Mouse (Mus musculus) adrenal gland, postnatal 4 days (tissue): ENCODE measurements around the gene Fam3a. TPM values are rescaled to one million over a fixed set of nuclear protein-coding genes. Genes with fewer than 3 reads are reported as not detected.

ENCODE experiments used
- DNase-seq, 2 experiments: peaks; one replicate each; pipeline ENCODE4 v3.0.0; 2021 to 2022; ENCODE audit warnings: low spot score in 2 of 2, mixed read lengths in 2 of 2
- total RNA-seq, 2 experiments: library from RNA; stranded (reverse); gene quantifications; 2 replicates each; pipeline ENCODE4 v1.2.3; 2021

Gene Fam3a
- total RNA-seq, 2 experiments from 2014 or later: 26.0 to 32.0 TPM

DNA sequence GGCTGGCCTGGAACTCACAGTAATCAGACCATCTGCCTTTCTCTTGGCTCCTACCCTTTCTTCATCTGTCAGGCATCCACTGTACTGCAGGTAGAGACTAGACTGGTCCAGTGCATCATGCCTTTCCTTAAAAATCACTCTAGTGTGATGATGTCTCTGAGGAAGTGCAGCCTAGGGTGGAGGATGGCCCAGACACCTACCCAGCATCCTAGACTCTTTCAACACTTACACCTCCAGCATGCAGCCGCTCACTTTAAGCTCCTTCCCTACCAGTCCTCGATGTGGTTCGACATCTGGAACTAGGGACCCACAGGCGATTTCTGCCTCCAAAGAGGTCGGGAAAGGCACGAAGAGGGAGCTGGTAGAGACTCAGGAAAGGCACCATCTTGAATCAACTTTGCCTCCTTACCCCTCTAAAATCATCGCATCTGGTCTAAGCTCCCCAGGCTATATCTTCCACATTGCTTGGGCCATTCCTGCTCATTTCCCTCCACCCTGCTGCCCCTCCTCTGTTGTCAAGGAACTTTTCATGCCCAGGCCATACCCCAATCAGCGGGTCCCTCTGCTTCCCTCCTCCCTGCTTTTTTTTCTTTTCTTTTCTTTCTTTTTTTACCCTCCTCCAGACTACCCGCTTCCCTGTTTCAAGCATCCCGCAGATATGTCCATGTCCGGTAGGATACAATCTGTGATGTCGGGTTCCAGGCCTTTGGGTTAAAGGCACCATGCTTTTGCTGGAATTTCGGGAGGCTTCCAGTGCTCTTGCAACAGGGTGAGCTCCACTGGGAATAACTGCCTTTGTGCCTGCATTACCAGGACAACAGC is 40.2 kb downstream of the Fam3a start:
- DNase-seq: no peak

Other genes starting within 250 kb of the Fam3a start
- gene Tex28, start 225.4 kb downstream of the Fam3a start, total RNA-seq: not detected
- not detected for gene Tktl1, start 216.0 kb downstream of the Fam3a start, total RNA-seq
- 100 to 1,000 TPM; 207 to 261 TPM for gene Flna, start 143.5 kb downstream of the Fam3a start, total RNA-seq
- 10 to 100 TPM; 46.9 to 51.7 TPM for gene Emd, start 138.6 kb downstream of the Fam3a start, total RNA-seq
- gene Rpl10, start 122.5 kb downstream of the Fam3a start, total RNA-seq: 100 to 1,000 TPM; 472 to 522 TPM
- 100 to 1,000 TPM in 1 of 2 experiments, 10 to 100 TPM in 1; 95.2 to 102 TPM for gene Taz, start 111.4 kb downstream of the Fam3a start, total RNA-seq
- gene Dnase1l1, start 110.9 kb downstream of the Fam3a start, total RNA-seq: 10 to 100 TPM; 13.5 to 16.4 TPM
- 100 to 1,000 TPM; 135 to 140 TPM for gene Atp6ap1, start 96.2 kb downstream of the Fam3a start, total RNA-seq
- 100 to 1,000 TPM; 153 to 190 TPM for gene Gdi1, start 88.3 kb downstream of the Fam3a start, total RNA-seq
- 10 to 100 TPM; 49.7 to 55.5 TPM for gene Fam50a, start 80.2 kb downstream of the Fam3a start, total RNA-seq
- 10 to 100 TPM; 17.4 to 22.7 TPM for gene Plxna3, start 64.2 kb downstream of the Fam3a start, total RNA-seq
- gene Lage3, start 39.7 kb downstream of the Fam3a start, total RNA-seq: 10 to 100 TPM; 64.0 to 74.8 TPM
- 10 to 100 TPM; 52.7 to 56.9 TPM for gene Ubl4a, start 20.1 kb downstream of the Fam3a start, total RNA-seq
- gene Slc10a3, start 19.9 kb downstream of the Fam3a start, total RNA-seq: 10 to 100 TPM; 13.7 to 17.5 TPM
- gene Ikbkg, start within 50 bp of the Fam3a start, total RNA-seq: 10 to 100 TPM; 60.2 to 65.5 TPM
- gene G6pdx, start 35.9 kb upstream of the Fam3a start, total RNA-seq: 10 to 100 TPM; 84.9 to 86.2 TPM
- not detected for gene Gm6880, start 88.1 kb upstream of the Fam3a start, total RNA-seq
- gene Olfr1326-ps1, start 181.6 kb upstream of the Fam3a start, total RNA-seq: not detected
- not detected for gene Olfr1325, start 199.4 kb upstream of the Fam3a start, total RNA-seq